Mouse (Mus musculus) kidney, postnatal 0 days (tissue): ENCODE results near the gene Tcte1. TPM values are rescaled to one million over a fixed set of nuclear protein-coding genes. Genes with fewer than 3 reads are reported as not detected.

Source experiments
- ATAC-seq: fragments of 200-750 bp; cut with Nextera tagmentation; replicated peaks from 2 replicates; pipeline ENCODE4 v1.8.0; 2017; ENCODE audit warnings: low read depth, moderate number of reproducible peaks, moderate TSS enrichment, moderate library complexity; ENCODE audit not compliant: low FRiP score
- DNase-seq: peaks from one replicate; pipeline ENCODE4 v3.0.0-alpha.2; 2016; ENCODE audit warnings: low spot score
- H3K27ac ChIP-seq: fragments of 300-500 bp; sonication (generic); 2 replicates; pipeline ENCODE4 v1.5.1; 2014; ENCODE audit warnings: mild to moderate bottlenecking
- H3K27me3 ChIP-seq: fragments of 300-500 bp; sonication (generic); 2 replicates; pipeline ENCODE4 v1.6.1; 2014; ENCODE audit warnings: low read length, mixed read lengths; ENCODE audit not compliant: insufficient read depth
- H3K36me3 ChIP-seq: fragments of 300-500 bp; sonication (generic); 2 replicates; pipeline ENCODE4 v1.6.1; 2014; ENCODE audit warnings: low read length, mixed read lengths; ENCODE audit not compliant: insufficient read depth
- H3K4me1 ChIP-seq: fragments of 300-500 bp; sonication (generic); replicated peaks from 2 replicates; pipeline ENCODE4 v1.6.1; 2014; ENCODE audit warnings: antibody characterized with exemption, low read length, mixed read lengths; ENCODE audit not compliant: insufficient read depth
- H3K4me2 ChIP-seq: fragments of 300-500 bp; sonication (generic); 2 replicates; pipeline ENCODE4 v1.6.1; 2014; ENCODE audit warnings: mild to moderate bottlenecking, low read length, moderate library complexity, mixed read lengths
- H3K4me3 ChIP-seq: fragments of 300-500 bp; sonication (generic); replicated peaks from 2 replicates; pipeline ENCODE4 v1.5.1; 2014; ENCODE audit warnings: low read depth, low read length
- H3K9ac ChIP-seq: fragments of 300-500 bp; sonication (generic); 2 replicates; pipeline ENCODE4 v1.6.1; 2014; ENCODE audit warnings: low read depth, low read length
- H3K9me3 ChIP-seq: fragments of 300-500 bp; sonication (generic); replicated peaks from 2 replicates; pipeline ENCODE4 v1.6.1; 2016; ENCODE audit warnings: low read length, inconsistent platforms, mixed read lengths
- CTCF ChIP-seq: IDR thresholded peaks from 2 replicates; pipeline ENCODE4 v1.5.1; 2016; ENCODE audit warnings: antibody characterized with exemption, low read depth, mild to moderate bottlenecking, moderate library complexity
- WGBS: fragments of 180-500 bp; shearing (Covaris S2); extraction: QIAGEN DNeasy Blood & Tissue Kit; methylation state at CpG from one replicate; pipeline ENCODE4 v1.1.7; 2014; 5-methylcytosine and 5-hydroxymethylcytosine counted together
- polyA plus RNA-seq: library from polyadenylated mRNA; unstranded; fragments of >200 nt; fragmentation: Nextera tagmentation; extraction: Ambion mirVana; gene quantifications from 2 replicates; pipeline ENCODE4 v1.2.1, GENCODE M21; 2015

Gene Tcte1
- polyA plus RNA-seq, 1 experiment from 2014 or later, result 0.07 TPM

GRCm38 (mm10) chr17:45582715-45583355 is 59.6 kb downstream of the Tcte1 start:
- H3K36me3 ChIP-seq, result no peaks in the 10 kb centered on the region
- WGBS, result 64% methylated on average over 6 of the region's 6 CpGs
- no peak overlapping the region for H3K27ac ChIP-seq
- H3K4me1 ChIP-seq, result peaks cover 21% of the 10 kb centered on the region
- no peak overlapping the region for H3K4me2 ChIP-seq
- H3K9ac ChIP-seq, result no peak overlapping the region
- no peaks in the 10 kb centered on the region for H3K9me3 ChIP-seq
- TF ChIP-seq CTCF, result peak; percentile 77
- DNase-seq (no peak), ATAC-seq (no peak)
- H3K4me3 ChIP-seq, result no peak overlapping the region
- H3K27me3 ChIP-seq, result no peaks in the 10 kb centered on the region

GRCm38 (mm10) chr17:45584096-45584896 is 61.1 kb downstream of the Tcte1 start:
- ATAC-seq (peak; percentile 19), DNase-seq (peak; percentile 76)
- H3K4me3 ChIP-seq, result no peak overlapping the region
- H3K9ac ChIP-seq, result peak overlapping the region; percentile 32; the same call in 1 of the 2 replicates
- TF ChIP-seq CTCF, result no peak
- peak overlapping the region; percentile 18; the same call in 1 of the 2 replicates for H3K4me2 ChIP-seq
- 0 out of 2 replicates have a peak, but pooled peaks cover 1% of the 10 kb centered on the region for H3K36me3 ChIP-seq
- peaks cover 21% of the 10 kb centered on the region for H3K4me1 ChIP-seq
- no peaks in the 10 kb centered on the region for H3K9me3 ChIP-seq
- H3K27ac ChIP-seq, result peak overlapping the region; percentile 87
- WGBS, result 41% methylated on average over 12 of the region's 12 CpGs
- H3K27me3 ChIP-seq, result no peaks in the 10 kb centered on the region

- Histone ChIP-seq H3K4me2 (0 out of 2 replicates have a peak overlapping the region, but pooled peaks have one; percentile 18), H3K4me3 (no peak overlapping the region), H3K4me1 (peaks cover 21% of the 10 kb centered on the region), H3K36me3 (0 out of 2 replicates have a peak, but pooled peaks cover 6% of the 10 kb centered on the region), H3K9ac (peak overlapping the region; percentile 32; the same call in 1 of the 2 replicates), H3K27me3 (no peaks in the 10 kb centered on the region), H3K27ac (peak overlapping the region; percentile 87), H3K9me3 (no peaks in the 10 kb centered on the region)
- peak; percentile 57 for ATAC-seq
- TF ChIP-seq CTCF, result peak; percentile 90
- 17% methylated on average over 14 of the region's 14 CpGs for WGBS
- DNase-seq, result peak; percentile 91
Observed at GRCm38 (mm10) chr17:45584939-45585678, 61.9 kb downstream of the Tcte1 start.

- Histone ChIP-seq H3K27me3 (no peaks in the 10 kb centered on the region), H3K4me3 (no peak overlapping the region), H3K9ac (0 out of 2 replicates have a peak overlapping the region, but pooled peaks have one; percentile 13), H3K4me2 (no peak overlapping the region), H3K36me3 (0 out of 2 replicates have a peak, but pooled peaks cover 6% of the 10 kb centered on the region), H3K4me1 (peaks cover 20% of the 10 kb centered on the region), H3K9me3 (no peaks in the 10 kb centered on the region), H3K27ac (peak overlapping the region; percentile 87)
- no peak for ATAC-seq
- TF ChIP-seq CTCF, result no peak
- DNase-seq, result no peak
- WGBS, result 79% methylated on average over 23 of the region's 23 CpGs
Observed at GRCm38 (mm10) chr17:45585725-45586448, 62.7 kb downstream of the Tcte1 start.

- H3K27me3 ChIP-seq, result no peaks in the 10 kb centered on the region
- ATAC-seq, result no peak
- no peak overlapping the region for H3K9ac ChIP-seq
- no peaks in the 10 kb centered on the region for H3K9me3 ChIP-seq
- H3K36me3 ChIP-seq, result 0 out of 2 replicates have a peak, but pooled peaks cover 6% of the 10 kb centered on the region
- no peak overlapping the region for H3K4me2 ChIP-seq
- 97% methylated on average over 3 of the region's 3 CpGs for WGBS
- 0 out of 2 replicates have a peak overlapping the region, but pooled peaks have one; percentile 87 for H3K27ac ChIP-seq
- TF ChIP-seq CTCF, result peak; percentile 63
- peaks cover 18% of the 10 kb centered on the region for H3K4me1 ChIP-seq
- H3K4me3 ChIP-seq, result no peak overlapping the region
- DNase-seq, result no peak
Observed at GRCm38 (mm10) chr17:45586449-45586837, 63.2 kb downstream of the Tcte1 start.
